Mouse (Mus musculus) cerebellum, adult 2 months (tissue): ENCODE results near the gene Zfp629. TPM values are rescaled to one million over a fixed set of nuclear protein-coding genes. Genes with fewer than 3 reads are reported as not detected.

Source experiments
- DNase-seq, 2 experiments: peaks; one replicate each; pipeline ENCODE4 v3.0.0; 2021
- H3K27ac ChIP-seq: fragments of 200-500 bp; 2 replicates; pipeline ENCODE4 v1.5.1; 2012; ENCODE audit warnings: low read length, control low read depth, inconsistent platforms; ENCODE audit not compliant: insufficient read depth
- H3K27me3 ChIP-seq: fragments of 200-500 bp; 2 replicates; pipeline ENCODE4 v1.6.1; 2012; ENCODE audit warnings: inconsistent platforms, mild to moderate bottlenecking, low read length, moderate library complexity; ENCODE audit not compliant: control insufficient read depth, insufficient read depth
- H3K4me1 ChIP-seq: fragments of 200-500 bp; 2 replicates; pipeline ENCODE4 v1.6.1; 2011; ENCODE audit warnings: low read length; ENCODE audit not compliant: control insufficient read depth, insufficient read depth
- H3K4me3 ChIP-seq: fragments of 200-500 bp; replicated peaks from 2 replicates; pipeline ENCODE3; 2011; ENCODE audit warnings: mild to moderate bottlenecking, low read depth, low read length, control low read depth; ENCODE audit not compliant: insufficient read depth
- CTCF ChIP-seq: fragments of 200-500 bp; IDR thresholded peaks from 2 replicates; pipeline ENCODE4 v1.5.1; 2011; ENCODE audit warnings: low read depth, mild to moderate bottlenecking, control low read depth, low read length, moderate library complexity, borderline replicate concordance; ENCODE audit not compliant: insufficient read depth
- POLR2A ChIP-seq: fragments of 200-500 bp; IDR thresholded peaks from 2 replicates; pipeline ENCODE4 v1.6.1; 2011; ENCODE audit warnings: low read length, control low read depth, borderline replicate concordance; ENCODE audit not compliant: insufficient read depth
- WGBS: fragments of 180-500 bp; shearing (Covaris S2); methylation state at CpG from one replicate; pipeline ENCODE4 v1.1.7; 2018; 5-methylcytosine and 5-hydroxymethylcytosine counted together
- polyA plus RNA-seq: library from polyadenylated mRNA; depleted of rRNA; stranded (reverse); fragments of >200 nt; gene quantifications from 2 replicates; pipeline ENCODE4 v1.2.3, GENCODE M21; 2012

Zfp629 gene
- polyA plus RNA-seq, 1 experiment, result 22.7 TPM

- DNase-seq, result peak in 1 of 2 experiments; percentile 9
- Histone ChIP-seq H3K4me3 (no peak overlapping the region), H3K27ac (no peak overlapping the region), H3K4me1 (peaks cover 2% of the 10 kb centered on the region), H3K27me3 (no peaks in the 10 kb centered on the region)
- 95% methylated on average over 26 of the region's 26 CpGs for WGBS
- TF ChIP-seq POLR2A, result no peak
- TF ChIP-seq CTCF, result no peak
Observed at GRCm38 (mm10) chr7:127611561-127611960, 4.0 kb downstream of the Zfp629 start.

- H3K27ac ChIP-seq, result no peak overlapping the region
- H3K4me1 ChIP-seq, result no peaks in the 10 kb centered on the region; the same call in none of the 2 replicates
- TF ChIP-seq POLR2A (no peak), CTCF (no peak)
- no peak overlapping the region for H3K4me3 ChIP-seq
- H3K27me3 ChIP-seq, result no peaks in the 10 kb centered on the region
- DNase-seq, result no peak
- 95% methylated on average over 29 of the region's 29 CpGs for WGBS
Observed at GRCm38 (mm10) chr7:127611011-127611410, 4.6 kb downstream of the Zfp629 start.

- Histone ChIP-seq H3K4me1 (no peaks in the 10 kb centered on the region), H3K27me3 (no peaks in the 10 kb centered on the region), H3K27ac (no peak overlapping the region), H3K4me3 (no peak overlapping the region)
- WGBS, result 84% methylated on average over 6 of the region's 6 CpGs
- DNase-seq, result no peak
- TF ChIP-seq CTCF (no peak), POLR2A (no peak)
Observed at GRCm38 (mm10) chr7:127607150-127607549, 8.4 kb downstream of the Zfp629 start.

GRCm38 (mm10) chr7:127604256-127604655 is 11.3 kb downstream of the Zfp629 start:
- Histone ChIP-seq H3K27me3 (no peaks in the 10 kb centered on the region), H3K4me1 (no peaks in the 10 kb centered on the region), H3K4me3 (no peak overlapping the region), H3K27ac (no peak overlapping the region)
- no peak for DNase-seq
- 87% methylated on average over 10 of the region's 10 CpGs for WGBS
- TF ChIP-seq CTCF (no peak), POLR2A (no peak)

GRCm38 (mm10) chr7:127602903-127603302 is 12.7 kb downstream of the Zfp629 start:
- TF ChIP-seq CTCF, result no peak
- no peak for DNase-seq

GRCm38 (mm10) chr7:127601735-127602134 is 13.9 kb downstream of the Zfp629 start:
- H3K27me3 ChIP-seq, result no peaks in the 10 kb centered on the region
- TF ChIP-seq POLR2A (no peak), CTCF (no peak)
- 59% methylated on average over 4 of the region's 4 CpGs for WGBS
- H3K4me3 ChIP-seq, result no peak overlapping the region
- no peaks in the 10 kb centered on the region for H3K4me1 ChIP-seq
- no peak for DNase-seq
- no peak overlapping the region for H3K27ac ChIP-seq

More at GRCm38 (mm10) chr7:127602903-127603302, 12.7 kb downstream of the Zfp629 start:
- no peaks in the 10 kb centered on the region for H3K4me1 ChIP-seq
- H3K4me3 ChIP-seq, result no peak overlapping the region
- WGBS, result 77% methylated on average over 2 of the region's 2 CpGs
- H3K27me3 ChIP-seq, result no peaks in the 10 kb centered on the region
- no peak overlapping the region for H3K27ac ChIP-seq

GRCm38 (mm10) chr7:127600612-127601011 is 15.0 kb downstream of the Zfp629 start:
- Histone ChIP-seq H3K4me1 (no peaks in the 10 kb centered on the region), H3K4me3 (no peak overlapping the region), H3K27me3 (no peaks in the 10 kb centered on the region), H3K27ac (no peak overlapping the region)
- 83% methylated on average over 7 of the region's 7 CpGs for WGBS
- TF ChIP-seq POLR2A, result no peak
- no peak for TF ChIP-seq CTCF
- DNase-seq, result no peak

- TF ChIP-seq POLR2A, result no peak
- TF ChIP-seq CTCF, result no peak
- H3K4me1 ChIP-seq, result no peaks in the 10 kb centered on the region
- H3K4me3 ChIP-seq, result no peak overlapping the region
- no peak overlapping the region for H3K27ac ChIP-seq
- no peaks in the 10 kb centered on the region for H3K27me3 ChIP-seq
- 95% methylated on average over 17 of the region's 17 CpGs for WGBS
- DNase-seq, result no peak
Observed at GRCm38 (mm10) chr7:127596747-127597146, 18.9 kb downstream of the Zfp629 start.

GRCm38 (mm10) chr7:127592575-127592974 is 23.0 kb downstream of the Zfp629 start:
- no peak for DNase-seq
- Histone ChIP-seq H3K27ac (no peak overlapping the region), H3K4me3 (no peak overlapping the region), H3K27me3 (no peaks in the 10 kb centered on the region), H3K4me1 (peaks cover 7% of the 10 kb centered on the region)
- TF ChIP-seq CTCF, result no peak
- WGBS, result 90% methylated on average over 14 of the region's 14 CpGs
